Mouse (Mus musculus) heart, embryonic 13.5 days (tissue): ENCODE data around the gene Lars2. TPM values are rescaled to one million over a fixed set of nuclear protein-coding genes. Genes with fewer than 3 reads are reported as not detected.

Source experiments
- ATAC-seq: fragments of 200-750 bp; cut with Nextera tagmentation; 2 replicates; pipeline ENCODE4 v1.8.0; 2017; ENCODE audit warnings: moderate TSS enrichment; ENCODE audit not compliant: insufficient number of reproducible peaks, low FRiP score, low TSS enrichment; ENCODE audit errors: extremely low read depth
- H3K27ac ChIP-seq: fragments of 300-500 bp; sonication (generic); replicated peaks from 2 replicates; pipeline ENCODE4 v1.5.1; 2015; ENCODE audit warnings: moderate library complexity, mild to moderate bottlenecking, inconsistent platforms
- H3K27me3 ChIP-seq: fragments of 300-500 bp; sonication (generic); replicated peaks from 2 replicates; pipeline ENCODE4 v1.6.1; 2015; ENCODE audit warnings: mild to moderate bottlenecking, inconsistent platforms
- H3K36me3 ChIP-seq: fragments of 300-500 bp; sonication (generic); 2 replicates; pipeline ENCODE4 v1.6.1; 2015; ENCODE audit warnings: mild to moderate bottlenecking, inconsistent platforms
- H3K4me1 ChIP-seq: fragments of 300-500 bp; sonication (generic); 2 replicates; pipeline ENCODE4 v1.6.1; 2015; ENCODE audit warnings: inconsistent platforms
- H3K4me2 ChIP-seq: fragments of 300-500 bp; sonication (generic); 2 replicates; pipeline ENCODE4 v1.6.1; 2015; ENCODE audit warnings: inconsistent platforms, mild to moderate bottlenecking, moderate library complexity
- H3K4me3 ChIP-seq: fragments of 300-500 bp; sonication (generic); 2 replicates; pipeline ENCODE4 v1.5.1; 2015; ENCODE audit warnings: moderate library complexity, mild to moderate bottlenecking, inconsistent platforms
- H3K9ac ChIP-seq: fragments of 300-500 bp; sonication (generic); 2 replicates; pipeline ENCODE4 v1.6.1; 2015; ENCODE audit warnings: inconsistent platforms, mild to moderate bottlenecking, moderate library complexity
- H3K9me3 ChIP-seq: fragments of 300-500 bp; sonication (generic); 2 replicates; pipeline ENCODE4 v1.6.1; 2016; ENCODE audit warnings: inconsistent platforms
- whole genome bisulfite sequencing: fragments of 180-500 bp; shearing (Covaris S2); methylation state at CpG from one replicate; pipeline ENCODE4 v1.1.7; 2015; ENCODE audit warnings: mixed read lengths; 5-methylcytosine and 5-hydroxymethylcytosine counted together
- polyA plus RNA-seq: library from polyadenylated mRNA; unstranded; fragments of >200 nt; fragmentation: Nextera tagmentation; extraction: Ambion mirVana; gene quantifications from 2 replicates; pipeline ENCODE4 v1.2.1, GENCODE M21; 2015

Gene Lars2
- polyA plus RNA-seq, 1 experiment from 2014 or later = 752 TPM

DNA sequence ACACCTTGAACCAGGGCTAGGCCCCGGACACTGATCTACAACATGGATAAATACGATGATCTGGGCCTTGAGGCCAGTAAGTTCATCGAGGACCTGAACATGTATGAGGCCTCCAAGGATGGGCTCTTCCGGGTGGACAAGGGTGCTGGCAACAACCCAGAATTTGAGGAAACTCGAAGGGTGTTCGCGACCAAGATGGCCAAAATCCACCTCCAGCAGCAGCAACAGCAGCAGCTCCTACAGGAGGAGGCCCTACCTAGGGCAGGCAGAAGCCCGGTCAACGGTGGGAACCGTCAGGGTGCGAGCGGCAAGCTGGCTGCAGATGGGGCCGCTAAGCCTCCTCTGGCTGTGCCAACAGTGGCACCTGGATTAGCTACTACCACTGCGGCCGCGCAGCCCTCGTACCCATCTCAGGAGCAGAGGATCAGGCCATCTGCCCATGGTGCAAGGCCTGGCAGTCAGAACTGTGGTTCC is 112.5 kb downstream of the Lars2 start:
- H3K27me3 ChIP-seq = no peaks in the 10 kb centered on the region
- H3K36me3 ChIP-seq = peaks cover 39% of the 10 kb centered on the region
- WGBS = 13% methylated on average over 17 of the region's 17 CpGs
- H3K4me3 ChIP-seq = peak overlapping the region; percentile 79
- no peak for ATAC-seq
- H3K9ac ChIP-seq = peak overlapping the region; percentile 91
- peaks cover 62% of the 10 kb centered on the region for H3K4me1 ChIP-seq
- H3K4me2 ChIP-seq = peak overlapping the region; percentile 98
- H3K27ac ChIP-seq = peak overlapping the region; percentile 92
- no peaks in the 10 kb centered on the region for H3K9me3 ChIP-seq

GRCm38 (mm10) chr9:123479876-123480252 is 113.1 kb downstream of the Lars2 start:
- 0 out of 2 replicates have a peak overlapping the region, but pooled peaks have one; percentile 92 for H3K27ac ChIP-seq
- H3K9ac ChIP-seq = peak overlapping the region; percentile 91
- no peak for ATAC-seq
- H3K4me1 ChIP-seq = peaks cover 69% of the 10 kb centered on the region
- H3K4me3 ChIP-seq = peak overlapping the region; percentile 79
- H3K36me3 ChIP-seq = peaks cover 46% of the 10 kb centered on the region
- no peaks in the 10 kb centered on the region for H3K27me3 ChIP-seq
- H3K9me3 ChIP-seq = no peaks in the 10 kb centered on the region
- 83% methylated on average over 8 of the region's 8 CpGs for WGBS
- H3K4me2 ChIP-seq = peak overlapping the region; percentile 98

DNA sequence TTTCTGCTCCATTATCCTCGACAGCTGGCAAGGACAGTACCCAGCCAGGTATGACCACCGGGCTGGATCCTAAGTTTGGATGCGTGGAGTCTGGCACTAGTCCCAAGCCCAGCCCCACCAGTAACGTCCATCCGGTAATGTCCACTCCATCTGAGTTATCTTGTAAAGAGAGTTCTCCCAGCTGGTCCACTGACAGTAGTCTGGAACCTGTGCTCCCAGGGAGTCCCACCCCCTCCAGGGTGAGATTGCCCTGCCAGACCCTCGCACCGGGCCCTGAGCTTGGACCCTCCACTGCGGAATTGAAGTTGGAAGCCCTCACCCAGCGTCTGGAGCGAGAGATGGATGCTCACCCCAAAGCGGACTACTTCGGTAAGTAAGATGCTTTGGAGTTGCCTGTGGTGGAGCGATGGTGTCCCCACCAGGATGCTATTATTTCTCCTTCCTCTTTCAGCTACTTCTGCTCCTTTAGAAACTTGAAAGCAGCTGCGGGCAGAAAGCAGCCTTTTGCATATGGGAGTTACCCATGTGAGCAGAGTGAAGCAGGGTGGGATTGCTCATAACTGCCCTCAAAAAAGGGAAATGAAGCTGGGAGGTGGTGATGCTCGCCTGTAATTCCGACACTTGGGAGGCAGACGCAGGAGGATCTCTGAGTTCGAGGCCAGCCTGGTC is 113.7 kb downstream of the Lars2 start:
- Histone ChIP-seq H3K9me3 (no peaks in the 10 kb centered on the region), H3K4me1 (peaks cover 72% of the 10 kb centered on the region), H3K27me3 (no peaks in the 10 kb centered on the region), H3K4me3 (peak overlapping the region; percentile 79), H3K4me2 (peak overlapping the region; percentile 98), H3K36me3 (peaks cover 47% of the 10 kb centered on the region), H3K9ac (peak overlapping the region; percentile 91), H3K27ac (no peak overlapping the region)
- 67% methylated on average over 18 of the region's 18 CpGs for WGBS
- no peak for ATAC-seq

- no peaks in the 10 kb centered on the region for H3K27me3 ChIP-seq
- no peaks in the 10 kb centered on the region for H3K9me3 ChIP-seq
- peak overlapping the region; percentile 98 for H3K4me2 ChIP-seq
- peaks cover 55% of the 10 kb centered on the region for H3K36me3 ChIP-seq
- H3K27ac ChIP-seq = no peak overlapping the region
- H3K9ac ChIP-seq = peak overlapping the region; percentile 91
- H3K4me1 ChIP-seq = peaks cover 79% of the 10 kb centered on the region
- ATAC-seq = no peak
- WGBS = 40% methylated on average over 7 of the region's 7 CpGs
- H3K4me3 ChIP-seq = peak overlapping the region; percentile 79
Observed at GRCm38 (mm10) chr9:123481136-123481535, 114.4 kb downstream of the Lars2 start.

DNA sequence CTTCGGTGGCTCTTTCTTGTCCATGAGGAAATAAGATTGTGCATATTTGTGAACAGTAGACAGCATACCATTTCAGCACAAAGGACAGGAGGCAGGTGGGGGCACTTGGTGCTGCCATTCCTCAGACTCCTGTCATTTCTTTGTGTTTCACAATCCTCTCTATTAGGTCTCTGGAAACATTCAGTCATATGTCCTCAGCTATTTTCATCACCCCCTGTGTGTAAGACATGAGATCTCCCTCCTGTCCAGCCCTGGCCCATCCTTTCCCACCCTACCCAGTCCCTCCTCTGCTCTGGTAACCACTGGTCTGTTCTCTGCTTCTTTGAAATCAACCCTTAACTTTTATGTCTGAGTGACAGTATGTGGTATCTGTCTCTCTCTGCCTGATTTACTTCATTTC is 116.9 kb downstream of the Lars2 start:
- 58% methylated on average over 1 of the region's 1 CpGs for WGBS
- Histone ChIP-seq H3K9ac (peak overlapping the region; percentile 41; the same call in 1 of the 2 replicates), H3K4me3 (no peak overlapping the region), H3K4me2 (peak overlapping the region; percentile 98), H3K9me3 (no peaks in the 10 kb centered on the region), H3K27me3 (no peaks in the 10 kb centered on the region), H3K4me1 (peaks cover 86% of the 10 kb centered on the region), H3K36me3 (peaks cover 68% of the 10 kb centered on the region), H3K27ac (0 out of 2 replicates have a peak overlapping the region, but pooled peaks have one; percentile 34)
- ATAC-seq = no peak

DNA sequence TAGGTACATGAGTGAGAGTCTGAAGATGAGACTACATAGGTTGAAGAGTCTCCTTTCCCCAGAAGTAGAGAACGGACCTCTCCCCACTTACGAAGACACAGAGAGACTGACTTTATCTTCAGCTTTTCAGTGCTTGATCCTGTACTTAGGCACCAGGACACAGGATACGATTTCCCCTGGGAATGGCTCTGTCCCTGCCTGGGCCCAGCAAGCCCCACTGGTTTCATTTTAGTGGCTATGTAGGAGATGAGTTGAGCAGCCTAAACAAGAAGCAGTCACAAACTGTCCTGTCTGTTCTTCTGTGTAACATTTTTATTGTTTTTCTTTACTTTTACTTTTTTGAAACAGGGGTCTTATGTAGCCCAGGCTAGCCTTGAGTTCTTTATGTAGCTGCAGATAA is 118.1 kb downstream of the Lars2 start:
- Histone ChIP-seq H3K9ac (peak overlapping the region; percentile 50; the same call in 1 of the 2 replicates), H3K4me3 (no peak overlapping the region), H3K36me3 (peaks cover 68% of the 10 kb centered on the region), H3K4me2 (no peak overlapping the region), H3K9me3 (no peaks in the 10 kb centered on the region), H3K27me3 (no peaks in the 10 kb centered on the region), H3K27ac (no peak overlapping the region), H3K4me1 (peaks cover 91% of the 10 kb centered on the region)
- WGBS = 72% methylated on average over 3 of the region's 3 CpGs
- no peak for ATAC-seq

DNA sequence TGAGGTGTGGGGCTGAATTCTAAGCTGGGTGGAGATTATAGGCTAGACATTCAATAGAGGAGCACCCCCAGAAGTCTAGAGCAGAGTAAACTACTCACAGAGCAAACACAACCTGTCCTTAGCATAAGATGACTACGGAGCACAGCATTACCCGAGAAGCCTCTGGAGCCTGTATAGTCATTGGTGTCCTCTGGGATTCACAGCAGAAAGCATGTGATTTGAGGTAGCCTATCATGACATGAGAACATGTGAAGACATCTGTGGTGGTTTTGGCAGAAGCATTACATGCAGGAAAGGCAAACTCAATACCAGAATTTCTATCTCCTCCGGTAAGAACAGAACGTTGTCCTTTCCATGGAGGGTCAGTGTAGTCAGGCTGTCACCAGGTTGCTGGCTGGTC is 118.8 kb downstream of the Lars2 start:
- H3K9ac ChIP-seq = no peak overlapping the region
- peaks cover 91% of the 10 kb centered on the region for H3K4me1 ChIP-seq
- H3K9me3 ChIP-seq = no peaks in the 10 kb centered on the region
- H3K4me3 ChIP-seq = no peak overlapping the region
- H3K27me3 ChIP-seq = no peaks in the 10 kb centered on the region
- H3K36me3 ChIP-seq = peaks cover 63% of the 10 kb centered on the region
- ATAC-seq = no peak
- H3K4me2 ChIP-seq = no peak overlapping the region
- 84% methylated on average over 4 of the region's 4 CpGs for WGBS
- no peak overlapping the region for H3K27ac ChIP-seq

DNA sequence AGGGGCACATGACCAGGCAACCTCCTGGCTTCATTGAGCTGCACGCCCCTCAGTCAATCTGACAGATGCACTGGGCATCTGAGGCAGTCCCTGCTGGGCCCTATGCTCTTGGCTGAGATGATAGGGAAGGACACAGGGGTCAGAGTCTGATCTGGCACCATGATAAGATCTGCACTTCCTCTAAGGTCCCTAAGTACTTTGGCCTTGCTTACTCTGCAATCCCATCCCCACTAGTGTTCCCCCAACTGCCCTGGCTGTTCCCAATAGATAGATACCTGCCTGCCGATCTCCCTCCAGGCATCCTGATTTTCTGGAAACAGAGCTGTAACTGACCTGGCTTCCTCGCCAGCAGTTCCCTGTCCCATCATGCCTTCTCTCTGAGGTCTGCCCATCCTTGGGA is 119.9 kb downstream of the Lars2 start:
- H3K9ac ChIP-seq = peak overlapping the region; percentile 19
- H3K4me3 ChIP-seq = no peak overlapping the region
- H3K36me3 ChIP-seq = peaks cover 53% of the 10 kb centered on the region
- WGBS = 76% methylated on average over 3 of the region's 3 CpGs
- H3K4me1 ChIP-seq = peaks cover 90% of the 10 kb centered on the region
- no peak for ATAC-seq
- no peaks in the 10 kb centered on the region for H3K27me3 ChIP-seq
- H3K27ac ChIP-seq = no peak overlapping the region
- no peak overlapping the region for H3K4me2 ChIP-seq
- H3K9me3 ChIP-seq = no peaks in the 10 kb centered on the region

DNA sequence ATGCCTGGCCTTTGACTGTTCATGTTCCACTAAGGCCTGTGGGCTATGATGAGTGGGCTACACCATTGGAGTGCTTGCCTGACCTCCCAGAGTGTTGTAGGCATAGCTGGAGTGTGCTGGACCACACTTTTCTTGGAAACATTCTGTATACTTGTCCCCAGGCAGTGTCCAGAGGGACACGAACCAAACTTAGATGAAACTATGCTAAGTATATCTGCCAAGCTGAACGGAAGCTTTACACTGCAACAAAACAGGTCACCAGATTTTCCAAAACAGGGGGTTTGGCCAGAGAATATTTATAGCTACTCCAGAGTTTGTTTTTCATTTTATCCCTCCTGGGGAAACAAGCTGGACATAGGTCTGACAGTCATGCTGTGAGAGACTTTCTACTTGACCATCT is 122.3 kb downstream of the Lars2 start:
- no peak overlapping the region for H3K4me3 ChIP-seq
- H3K27ac ChIP-seq = peak overlapping the region; percentile 85
- H3K27me3 ChIP-seq = no peaks in the 10 kb centered on the region
- peaks cover 31% of the 10 kb centered on the region for H3K36me3 ChIP-seq
- peaks cover 86% of the 10 kb centered on the region for H3K4me1 ChIP-seq
- no peak overlapping the region for H3K4me2 ChIP-seq
- 63% methylated on average over 2 of the region's 2 CpGs for WGBS
- no peaks in the 10 kb centered on the region for H3K9me3 ChIP-seq
- H3K9ac ChIP-seq = no peak overlapping the region
- no peak for ATAC-seq

DNA sequence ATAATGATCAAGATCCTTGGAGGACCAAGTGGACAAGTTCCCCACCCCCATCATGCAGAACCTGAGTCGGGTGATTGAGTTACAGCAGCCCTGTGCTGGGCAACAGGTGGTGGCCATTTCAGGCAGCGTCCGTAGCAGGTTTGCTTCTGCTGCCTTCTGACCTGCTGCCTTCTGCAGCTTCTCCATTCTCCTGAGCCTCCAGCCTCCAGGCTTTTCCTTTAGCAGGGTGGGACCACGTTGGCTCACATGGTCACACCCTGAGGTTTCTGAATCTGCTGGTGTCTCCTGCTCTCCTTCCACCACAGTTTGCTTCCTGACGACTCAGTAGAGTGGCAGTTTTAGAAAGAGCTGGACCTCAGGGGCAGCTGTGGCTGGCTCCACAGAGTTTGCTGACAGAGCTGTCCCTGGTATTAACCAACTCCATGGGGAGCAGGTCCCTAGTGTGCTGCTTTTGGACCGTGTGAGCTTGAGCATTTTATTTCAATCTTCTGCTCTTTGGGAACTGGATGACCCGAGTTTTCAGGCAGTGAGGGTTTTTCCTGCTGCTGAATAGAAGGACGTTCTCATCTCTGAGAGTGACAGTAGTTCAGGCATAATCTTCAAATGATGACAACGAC is 123.1 kb downstream of the Lars2 start:
- no peaks in the 10 kb centered on the region for H3K27me3 ChIP-seq
- H3K27ac ChIP-seq = peak overlapping the region; percentile 85
- H3K9ac ChIP-seq = 0 out of 2 replicates have a peak overlapping the region, but pooled peaks have one; percentile 7
- no peak for ATAC-seq
- H3K4me3 ChIP-seq = no peak overlapping the region
- no peak overlapping the region for H3K4me2 ChIP-seq
- H3K36me3 ChIP-seq = peaks cover 23% of the 10 kb centered on the region
- no peaks in the 10 kb centered on the region for H3K9me3 ChIP-seq
- 59% methylated on average over 9 of the region's 9 CpGs for WGBS
- peaks cover 78% of the 10 kb centered on the region for H3K4me1 ChIP-seq

DNA sequence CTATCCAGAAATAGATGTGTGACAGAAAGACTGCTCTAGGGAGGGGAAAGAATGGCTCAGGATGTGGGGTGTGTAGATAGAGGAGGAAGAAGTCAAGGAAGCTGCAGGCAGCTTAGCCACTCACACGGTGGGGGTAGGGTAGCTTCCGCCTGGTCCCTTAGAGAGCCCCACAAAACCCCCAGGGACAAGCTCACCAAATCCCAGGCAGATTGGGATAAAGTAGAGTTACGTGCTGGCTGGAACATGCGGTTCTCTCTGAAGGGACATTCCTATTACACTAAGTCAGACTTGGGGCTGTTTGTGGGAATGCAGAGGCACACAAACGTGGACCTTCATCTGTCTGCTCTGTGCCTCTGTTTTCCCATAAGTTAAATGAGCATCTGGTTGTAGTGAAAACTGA is 124.2 kb downstream of the Lars2 start:
- Histone ChIP-seq H3K36me3 (peaks cover 16% of the 10 kb centered on the region), H3K9ac (peak overlapping the region; percentile 8; the same call in 1 of the 2 replicates), H3K9me3 (no peaks in the 10 kb centered on the region), H3K27me3 (no peaks in the 10 kb centered on the region), H3K4me3 (no peak overlapping the region), H3K27ac (peak overlapping the region; percentile 85), H3K4me1 (peaks cover 75% of the 10 kb centered on the region), H3K4me2 (peak overlapping the region; percentile 23)
- WGBS = 34% methylated on average over 5 of the region's 5 CpGs
- no peak for ATAC-seq
